Mouse (Mus musculus): ENCODE measurements around the gene D6Ertd527e. TPM values are rescaled to one million over a fixed set of nuclear protein-coding genes. Genes with fewer than 3 reads are reported as not detected.
"Not testable (repeated sequence)": the region's sequence is repeated elsewhere in the genome, so short reads cannot be mapped to it uniquely, and the experiment has no call there.

The D6Ertd527e gene
- polyA plus RNA-seq, 1 experiment from 2014 or later: not detected

GRCm38 (mm10) chr6:87092476-87092875 is 12.1 kb upstream of the D6Ertd527e start:
- Histone ChIP-seq H3K9ac (replicated peaks) (no peak overlapping the region), H3K4me1 (no peaks in the 10 kb centered on the region), H3K27me3 (no peaks in the 10 kb centered on the region), H3K36me3 (peaks cover 19% of the 10 kb centered on the region), H3K4me3 (no peak overlapping the region), H3K9me3 (no peaks in the 10 kb centered on the region), H3K27ac (replicated peaks) (no peak overlapping the region), H3K4me2 (replicated peaks) (no peak overlapping the region)
- WGBS: 93% methylated on average over 5 of the region's 5 CpGs
- no peak for ATAC-seq (ENCODE audit: low FRiP score, low read depth)

DNA sequence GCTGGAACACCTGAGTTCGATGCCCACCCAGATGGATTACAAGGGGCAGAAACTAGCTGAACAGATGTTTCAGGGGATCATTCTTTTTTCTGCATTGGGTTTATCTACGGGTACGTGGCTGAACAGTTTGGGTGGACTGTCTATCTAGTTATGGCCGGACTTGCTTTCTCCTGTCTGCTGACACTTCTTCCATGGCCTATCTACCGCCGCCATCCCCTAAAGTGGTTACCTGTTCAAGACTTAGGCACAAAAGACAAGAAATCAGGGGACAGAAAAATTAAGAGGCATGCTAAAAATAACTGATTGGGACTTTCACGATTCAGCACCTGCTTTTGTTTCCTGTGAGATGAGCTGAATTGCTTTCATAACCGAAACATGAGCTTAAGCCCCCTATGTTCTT is 10.9 kb upstream of the D6Ertd527e start:
- H3K4me3 ChIP-seq; H3K27me3 ChIP-seq; H3K4me1 ChIP-seq; H3K4me2 ChIP-seq (replicated peaks); H3K27ac ChIP-seq (replicated peaks); H3K9me3 ChIP-seq; H3K9ac ChIP-seq (replicated peaks); ATAC-seq (ENCODE audit: low FRiP score, low read depth): not testable (repeated sequence)
- WGBS: 92% methylated on average over 8 of the region's 8 CpGs
- peaks cover 10% of the 10 kb centered on the region for H3K36me3 ChIP-seq

- no peaks in the 10 kb centered on the region for H3K36me3 ChIP-seq
- no peak overlapping the region for H3K27ac ChIP-seq (replicated peaks)
- peaks cover 12% of the 10 kb centered on the region for H3K4me1 ChIP-seq
- no peak overlapping the region for H3K9ac ChIP-seq (replicated peaks)
- no peak for ATAC-seq (ENCODE audit: low FRiP score, low read depth)
- no peak overlapping the region for H3K4me3 ChIP-seq
- 11% methylated on average over 3 of the region's 3 CpGs for WGBS
- no peaks in the 10 kb centered on the region for H3K9me3 ChIP-seq
- no peak overlapping the region for H3K4me2 ChIP-seq (replicated peaks)
- H3K27me3 ChIP-seq: no peaks in the 10 kb centered on the region
Observed at GRCm38 (mm10) chr6:87099261-87099660, 5.3 kb upstream of the D6Ertd527e start.

- Histone ChIP-seq H3K9me3 (no peaks in the 10 kb centered on the region), H3K4me1 (peaks cover 12% of the 10 kb centered on the region), H3K27ac (replicated peaks) (no peak overlapping the region), H3K4me3 (no peak overlapping the region), H3K9ac (replicated peaks) (no peak overlapping the region), H3K4me2 (replicated peaks) (no peak overlapping the region), H3K36me3 (no peaks in the 10 kb centered on the region), H3K27me3 (no peaks in the 10 kb centered on the region)
- ATAC-seq (ENCODE audit: low FRiP score, low read depth): no peak
- WGBS: 60% methylated on average over 7 of the region's 7 CpGs
Observed at GRCm38 (mm10) chr6:87099671-87100296, 4.8 kb upstream of the D6Ertd527e start.

- Histone ChIP-seq H3K4me1 (peaks cover 12% of the 10 kb centered on the region), H3K36me3 (no peaks in the 10 kb centered on the region), H3K27ac (replicated peaks) (no peak overlapping the region), H3K9me3 (no peaks in the 10 kb centered on the region), H3K9ac (replicated peaks) (no peak overlapping the region), H3K27me3 (no peaks in the 10 kb centered on the region), H3K4me2 (replicated peaks) (no peak overlapping the region), H3K4me3 (no peak overlapping the region)
- ATAC-seq (ENCODE audit: low FRiP score, low read depth): no peak
- WGBS: 92% methylated on average over 9 of the region's 9 CpGs
Observed at GRCm38 (mm10) chr6:87100297-87101020, 4.1 kb upstream of the D6Ertd527e start.

DNA sequence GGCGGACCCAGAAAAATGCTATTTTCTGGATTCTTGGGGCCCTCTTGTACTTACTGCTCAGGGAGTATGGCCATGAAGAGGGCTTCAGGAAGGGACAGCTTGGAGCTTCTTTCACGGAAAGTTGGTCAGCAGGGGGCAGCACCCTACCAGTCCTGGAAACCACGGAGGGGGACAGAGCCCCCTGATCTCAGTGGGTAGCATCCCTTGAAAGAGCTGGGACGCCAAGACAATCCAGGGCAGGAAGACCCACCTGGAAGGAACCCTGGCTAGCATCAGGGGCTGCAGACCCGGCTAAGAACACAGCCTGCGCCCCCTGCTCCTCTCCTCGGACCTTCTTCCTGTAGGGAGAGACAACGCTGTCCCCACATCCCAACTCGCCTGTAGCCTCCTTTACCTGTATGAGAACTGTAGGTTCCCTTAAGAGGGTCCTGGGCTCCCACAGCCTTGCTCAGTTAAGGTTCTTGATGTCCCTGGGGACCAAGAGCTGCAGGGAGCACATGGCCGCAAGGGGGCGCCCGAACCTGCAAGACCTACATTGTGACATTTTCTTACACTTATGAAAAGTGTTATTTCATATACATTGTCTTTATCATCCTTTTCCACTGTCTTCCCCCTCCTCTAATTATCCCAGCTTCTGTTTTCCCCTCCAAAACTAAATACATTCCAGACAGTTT is 3.1 kb upstream of the D6Ertd527e start:
- no peaks in the 10 kb centered on the region for H3K27me3 ChIP-seq
- peaks cover 12% of the 10 kb centered on the region for H3K4me1 ChIP-seq
- no peak overlapping the region for H3K27ac ChIP-seq (replicated peaks)
- 12% methylated on average over 12 of the region's 12 CpGs for WGBS
- peak overlapping the region; percentile 21; the same call in 1 of the 2 replicates for H3K4me3 ChIP-seq
- peak overlapping the region; percentile 39 for H3K9ac ChIP-seq (replicated peaks)
- 0 out of 2 replicates have a peak, but pooled peaks have one; percentile 47 for ATAC-seq (ENCODE audit: low FRiP score, low read depth)
- H3K36me3 ChIP-seq: no peaks in the 10 kb centered on the region
- no peaks in the 10 kb centered on the region for H3K9me3 ChIP-seq
- peak overlapping the region; percentile 49 for H3K4me2 ChIP-seq (replicated peaks)

GRCm38 (mm10) chr6:87101955-87102353 is 2.6 kb upstream of the D6Ertd527e start:
- Histone ChIP-seq H3K27ac (replicated peaks) (no peak overlapping the region), H3K36me3 (no peaks in the 10 kb centered on the region), H3K27me3 (no peaks in the 10 kb centered on the region), H3K4me3 (no peak overlapping the region), H3K9ac (replicated peaks) (no peak overlapping the region), H3K4me2 (replicated peaks) (no peak overlapping the region), H3K4me1 (peaks cover 12% of the 10 kb centered on the region), H3K9me3 (no peaks in the 10 kb centered on the region)
- 37% methylated on average over 4 of the region's 4 CpGs for WGBS
- no peak for ATAC-seq (ENCODE audit: low FRiP score, low read depth)

DNA sequence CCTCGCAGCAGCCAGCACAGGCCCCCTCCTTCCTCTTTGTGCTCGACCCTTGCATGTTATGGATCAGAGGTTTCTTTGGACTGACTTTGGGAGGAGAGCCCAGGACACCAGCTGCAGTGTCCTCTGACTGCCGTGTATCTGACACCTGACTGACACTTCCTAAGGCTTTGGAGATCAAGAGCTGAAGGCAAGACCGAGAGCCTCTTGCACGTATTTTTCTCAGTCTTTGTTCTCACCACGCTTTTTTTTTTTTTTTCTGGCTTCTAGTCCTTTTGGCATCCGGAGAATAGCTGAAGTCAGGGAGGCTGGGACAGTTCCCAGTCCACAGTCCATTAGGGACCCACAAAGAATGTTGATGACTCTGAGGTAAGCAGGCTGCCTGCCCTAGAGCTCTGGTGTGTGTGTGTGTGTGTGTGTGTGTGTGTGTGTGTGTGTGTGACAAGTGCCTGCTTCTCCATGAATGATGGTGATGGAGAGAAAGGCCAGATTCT is 2.1 kb upstream of the D6Ertd527e start:
- no peak for ATAC-seq (ENCODE audit: low FRiP score, low read depth)
- Histone ChIP-seq H3K27ac (replicated peaks) (no peak overlapping the region), H3K4me3 (no peak overlapping the region)

GRCm38 (mm10) chr6:87103314-87103713 is 1.2 kb upstream of the D6Ertd527e start:
- Histone ChIP-seq H3K36me3 (no peaks in the 10 kb centered on the region), H3K9ac (replicated peaks) (no peak overlapping the region), H3K27ac (replicated peaks) (no peak overlapping the region), H3K4me3 (no peak overlapping the region), H3K4me1 (peaks cover 12% of the 10 kb centered on the region), H3K9me3 (no peaks in the 10 kb centered on the region), H3K4me2 (replicated peaks) (no peak overlapping the region), H3K27me3 (no peaks in the 10 kb centered on the region)
- no peak for ATAC-seq (ENCODE audit: low FRiP score, low read depth)
- 100% methylated on average over 1 of the region's 1 CpGs for WGBS

More for the DNA sequence above, 2.1 kb upstream of the D6Ertd527e start:
- Histone ChIP-seq H3K4me1 (peaks cover 12% of the 10 kb centered on the region), H3K27me3 (no peaks in the 10 kb centered on the region), H3K9ac (replicated peaks) (no peak overlapping the region), H3K9me3 (no peaks in the 10 kb centered on the region), H3K4me2 (replicated peaks) (no peak overlapping the region), H3K36me3 (no peaks in the 10 kb centered on the region)
- 30% methylated on average over 7 of the region's 7 CpGs for WGBS

- Histone ChIP-seq H3K4me1 (no peaks in the 10 kb centered on the region), H3K9me3 (no peaks in the 10 kb centered on the region), H3K27me3 (no peaks in the 10 kb centered on the region), H3K27ac (replicated peaks) (no peak overlapping the region), H3K36me3 (no peaks in the 10 kb centered on the region), H3K4me3 (no peak overlapping the region), H3K4me2 (replicated peaks) (no peak overlapping the region), H3K9ac (replicated peaks) (no peak overlapping the region)
- ATAC-seq (ENCODE audit: low FRiP score, low read depth): no peak
- WGBS: 95% methylated on average over 1 of the region's 1 CpGs
Observed at GRCm38 (mm10) chr6:87111493-87111892, 6.9 kb downstream of the D6Ertd527e start.

GRCm38 (mm10) chr6:87112125-87112524 is 7.6 kb downstream of the D6Ertd527e start:
- H3K4me1 ChIP-seq: no peaks in the 10 kb centered on the region
- H3K4me2 ChIP-seq (replicated peaks): no peak overlapping the region
- no peaks in the 10 kb centered on the region for H3K36me3 ChIP-seq
- no peaks in the 10 kb centered on the region for H3K27me3 ChIP-seq
- WGBS: 89% methylated on average over 6 of the region's 6 CpGs
- H3K4me3 ChIP-seq: no peak overlapping the region
- H3K9ac ChIP-seq (replicated peaks): no peak overlapping the region
- H3K27ac ChIP-seq (replicated peaks): no peak overlapping the region
- no peak for ATAC-seq (ENCODE audit: low FRiP score, low read depth)
- no peaks in the 10 kb centered on the region for H3K9me3 ChIP-seq

GRCm38 (mm10) chr6:87115981-87116380 is 11.4 kb downstream of the D6Ertd527e start:
- Histone ChIP-seq H3K4me3 (no peak overlapping the region), H3K27ac (replicated peaks) (no peak overlapping the region), H3K4me2 (replicated peaks) (no peak overlapping the region), H3K9ac (replicated peaks) (no peak overlapping the region), H3K4me1 (no peaks in the 10 kb centered on the region), H3K27me3 (no peaks in the 10 kb centered on the region), H3K36me3 (no peaks in the 10 kb centered on the region), H3K9me3 (no peaks in the 10 kb centered on the region)
- ATAC-seq (ENCODE audit: low FRiP score, low read depth): no peak
- WGBS: 83% methylated on average over 2 of the region's 2 CpGs

Data from midbrain, embryonic 12.5 days (tissue).